Mouse (Mus musculus): ENCODE measurements at regions not wholly inside any gene's neighbourhood (a gene's known extent, or its start where the extent isn't known, plus 50 kb on each side); places are given as distances from the start of the nearest gene placed in this dataset.

DNA sequence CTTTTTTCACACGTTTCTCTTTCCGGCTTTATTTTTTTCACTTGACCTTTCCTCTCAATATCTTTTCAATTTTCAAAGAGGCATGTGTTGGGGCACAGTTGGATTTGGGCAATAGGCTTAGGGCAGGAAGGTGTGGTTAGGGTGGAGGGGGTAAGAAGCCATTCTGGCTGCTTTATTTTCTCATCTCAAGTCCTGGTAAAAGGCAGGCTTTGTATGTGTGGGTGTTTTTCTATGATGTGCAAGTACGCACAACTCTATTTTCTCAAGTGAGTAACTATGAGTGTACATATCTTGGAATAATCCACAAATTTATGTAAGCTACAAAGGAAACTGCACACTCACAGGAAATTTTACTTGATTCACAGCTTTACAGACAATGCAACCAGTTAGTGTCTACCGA lies 121.5 kb upstream of the Ifne start:
- no peak for DNase-seq (ENCODE audit: low read depth)

DNA sequence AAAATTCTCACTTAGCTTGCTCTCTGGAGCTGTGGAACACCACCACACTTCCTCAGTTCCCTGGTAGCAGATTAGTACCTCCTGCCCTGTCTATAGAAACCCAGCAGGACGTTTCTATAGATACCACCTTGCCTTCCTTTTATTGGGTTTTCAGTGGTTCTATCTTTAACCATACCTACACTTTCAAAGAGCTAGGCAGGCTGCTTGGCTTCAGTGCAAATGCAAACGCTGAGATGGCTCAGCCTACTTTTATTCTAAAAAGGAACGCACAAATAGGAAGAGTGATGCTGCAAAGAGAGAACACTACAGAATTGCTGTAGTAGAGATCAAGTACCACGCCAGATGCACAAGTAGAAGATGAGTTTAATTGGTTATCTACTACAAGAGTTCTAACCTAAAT lies 120.9 kb upstream of the Ifne start:
- no peak for DNase-seq (ENCODE audit: low read depth)

DNA sequence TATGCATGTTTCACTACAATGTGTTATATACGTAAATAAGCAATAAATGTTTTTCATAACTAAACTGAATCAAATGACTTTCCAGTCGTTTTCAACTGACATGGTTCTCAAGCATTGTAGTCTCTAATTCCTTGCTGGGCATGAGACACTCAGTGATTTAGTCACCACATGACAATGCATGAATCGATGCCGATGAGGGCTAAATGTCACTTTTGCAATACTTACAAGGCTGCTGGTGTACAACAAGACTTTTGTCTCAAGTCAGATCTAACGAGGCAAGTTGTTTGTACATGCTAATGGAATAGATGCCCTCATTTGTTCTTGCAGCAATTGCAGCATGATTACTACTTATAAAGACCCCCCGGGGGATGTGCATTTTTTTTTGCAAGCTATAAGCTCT lies 120.2 kb upstream of the Ifne start:
- no peak for DNase-seq (ENCODE audit: low read depth)

DNA sequence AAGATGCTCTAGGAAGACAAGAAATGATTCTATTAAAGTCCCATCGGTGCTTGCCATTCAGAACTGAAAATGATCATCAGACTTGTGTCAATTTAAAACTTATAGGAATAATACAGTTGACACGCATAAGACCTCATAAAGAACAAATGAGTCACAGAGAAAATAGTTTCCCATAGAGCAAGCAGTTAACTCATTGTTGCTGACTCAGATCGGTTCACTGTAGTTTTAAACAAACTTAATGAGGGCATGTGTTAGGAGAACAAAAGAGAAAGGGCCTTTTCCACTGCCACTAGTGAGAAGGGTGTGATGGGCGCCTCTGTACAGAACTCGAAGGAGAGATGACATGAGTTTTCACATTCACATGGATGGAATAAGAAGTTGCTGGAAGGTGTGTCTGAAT lies 118.3 kb upstream of the Ifne start:
- no peak for DNase-seq (ENCODE audit: low read depth)

DNA sequence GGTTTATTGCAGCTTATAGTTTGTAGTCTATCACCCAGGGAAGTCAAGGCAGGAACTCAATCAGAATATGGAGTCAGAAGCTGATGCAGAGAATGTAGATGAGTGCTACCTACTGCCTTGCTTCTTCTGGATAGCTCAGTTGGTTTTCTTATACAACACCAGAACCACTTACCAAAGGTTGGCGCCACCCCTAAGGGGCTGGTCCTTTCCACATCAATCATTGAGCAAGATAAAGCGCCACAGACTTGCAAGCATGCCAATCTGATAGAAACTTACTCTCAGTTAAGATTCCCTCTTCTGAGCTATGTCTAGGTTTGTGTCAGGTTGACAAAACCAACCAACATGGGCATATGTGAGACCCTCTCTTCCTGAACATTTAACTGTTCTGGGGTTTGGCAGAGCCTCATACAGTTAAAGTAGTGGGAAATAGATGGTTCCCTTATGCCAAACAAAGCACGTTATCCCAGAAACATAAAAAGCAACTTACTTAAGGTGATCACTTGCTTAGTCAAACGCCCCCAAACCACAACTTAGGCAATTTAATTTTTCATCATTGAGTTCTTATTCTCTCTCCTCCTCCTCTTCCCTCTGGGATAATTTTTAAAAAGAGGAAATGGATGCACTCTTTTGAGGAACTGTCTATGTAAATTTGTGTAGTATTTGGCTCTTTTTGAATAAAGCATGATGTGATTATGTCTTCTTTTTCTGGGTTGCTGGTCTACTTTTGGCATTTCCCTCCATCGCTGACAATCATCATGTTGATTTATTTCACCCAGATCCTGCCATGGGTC lies 115.3 kb upstream of the Ifne start:
- DNase-seq (ENCODE audit: low read depth), result no peak

DNA sequence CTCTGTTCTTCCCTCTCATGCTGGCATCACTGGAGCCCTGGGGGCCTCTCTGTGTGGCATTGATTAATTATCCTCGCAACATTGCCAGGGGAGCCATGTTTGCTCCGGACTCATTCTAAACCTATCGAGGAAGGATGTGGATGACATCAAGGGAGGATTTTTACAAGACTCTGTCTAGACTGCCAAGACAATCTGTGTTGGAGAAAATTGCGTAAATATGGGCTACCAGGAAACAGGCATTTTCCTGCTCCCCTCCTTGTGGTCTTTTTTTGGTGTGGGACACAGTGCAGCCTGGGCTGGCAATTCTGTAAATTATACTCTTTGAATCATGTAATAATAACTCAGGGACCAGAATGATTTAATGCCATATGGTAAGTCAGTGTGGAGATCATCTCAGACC lies 114.5 kb upstream of the Ifne start:
- no peak for DNase-seq (ENCODE audit: low read depth)

DNA sequence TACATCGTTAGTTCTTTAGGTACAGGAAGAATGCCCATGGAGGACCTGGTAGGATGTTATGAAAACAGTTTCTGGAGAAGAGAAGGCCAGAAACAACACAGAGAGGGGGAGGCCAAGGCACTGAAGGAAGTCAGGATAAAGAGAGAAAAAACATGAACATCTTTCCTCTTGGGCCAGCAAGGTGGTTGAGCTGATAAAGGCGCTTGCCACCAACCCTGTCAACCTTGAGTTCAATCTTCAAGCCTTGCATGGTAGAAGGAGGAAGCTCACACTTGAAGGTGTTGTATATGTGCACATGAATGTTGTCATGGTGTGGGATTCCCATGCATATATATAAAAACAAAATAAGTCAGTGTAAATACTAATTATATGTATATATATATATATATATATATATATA lies 112.5 kb upstream of the Ifne start:
- DNase-seq (ENCODE audit: low read depth), result no peak

DNA sequence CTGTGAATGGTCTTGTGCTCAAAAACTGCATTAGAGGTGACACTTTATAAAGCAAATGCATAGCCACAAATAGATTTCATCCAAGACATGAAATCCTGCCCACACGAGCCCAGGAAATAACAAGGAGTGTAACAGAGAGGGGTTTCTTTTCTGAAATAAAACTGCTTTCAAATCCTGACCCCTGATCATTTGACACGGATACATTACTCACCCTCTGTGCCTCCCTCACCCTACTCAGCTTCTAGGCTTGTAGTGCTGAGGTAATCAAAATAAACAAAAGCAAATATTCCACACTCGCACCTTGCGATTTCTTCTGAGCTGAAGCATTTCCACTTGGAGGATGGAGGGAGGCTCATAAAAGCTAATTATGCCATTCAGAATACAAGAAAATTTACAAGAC lies 108.4 kb upstream of the Ifne start:
- no peak for DNase-seq (ENCODE audit: low read depth)

DNA sequence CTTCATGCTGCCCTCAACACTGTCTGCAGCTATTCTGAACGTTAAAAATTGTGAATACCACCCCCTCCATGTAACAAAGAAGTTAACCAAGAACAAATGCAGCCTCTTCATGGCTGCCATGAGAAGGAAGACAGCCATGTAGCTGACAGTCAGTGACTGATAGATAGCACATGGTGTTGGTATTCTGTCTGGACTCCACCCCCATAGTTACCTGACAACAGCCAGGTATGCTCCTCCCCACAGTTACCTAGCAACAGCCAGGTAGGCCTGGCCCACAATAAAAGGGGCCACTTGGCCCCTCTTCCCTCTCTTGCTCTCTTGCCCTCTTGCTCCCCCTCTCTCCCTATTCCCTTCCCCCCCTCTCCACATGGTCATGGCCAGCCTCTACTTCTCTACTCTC lies 107.1 kb upstream of the Ifne start:
- DNase-seq (ENCODE audit: low read depth), result no peak

DNA sequence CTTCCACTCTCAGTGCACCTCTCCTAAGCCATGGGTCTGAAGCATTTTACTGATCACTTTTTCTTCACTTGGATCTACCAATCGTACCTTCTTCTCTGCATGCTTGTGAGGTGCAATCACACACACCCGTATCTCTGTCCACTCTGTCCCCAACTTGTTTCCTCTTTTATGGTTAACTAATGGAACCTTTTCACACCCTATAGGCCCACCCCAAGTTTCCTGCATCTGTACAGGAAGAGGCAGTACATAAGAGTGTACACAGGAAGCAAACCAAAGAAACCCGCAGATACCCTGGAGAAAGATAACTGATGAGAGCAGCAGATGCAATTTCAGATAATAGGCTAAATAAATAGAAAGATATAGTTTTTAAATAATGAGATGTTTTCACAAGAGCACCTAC lies 102.5 kb upstream of the Ifne start:
- no peak for DNase-seq (ENCODE audit: low read depth)

DNA sequence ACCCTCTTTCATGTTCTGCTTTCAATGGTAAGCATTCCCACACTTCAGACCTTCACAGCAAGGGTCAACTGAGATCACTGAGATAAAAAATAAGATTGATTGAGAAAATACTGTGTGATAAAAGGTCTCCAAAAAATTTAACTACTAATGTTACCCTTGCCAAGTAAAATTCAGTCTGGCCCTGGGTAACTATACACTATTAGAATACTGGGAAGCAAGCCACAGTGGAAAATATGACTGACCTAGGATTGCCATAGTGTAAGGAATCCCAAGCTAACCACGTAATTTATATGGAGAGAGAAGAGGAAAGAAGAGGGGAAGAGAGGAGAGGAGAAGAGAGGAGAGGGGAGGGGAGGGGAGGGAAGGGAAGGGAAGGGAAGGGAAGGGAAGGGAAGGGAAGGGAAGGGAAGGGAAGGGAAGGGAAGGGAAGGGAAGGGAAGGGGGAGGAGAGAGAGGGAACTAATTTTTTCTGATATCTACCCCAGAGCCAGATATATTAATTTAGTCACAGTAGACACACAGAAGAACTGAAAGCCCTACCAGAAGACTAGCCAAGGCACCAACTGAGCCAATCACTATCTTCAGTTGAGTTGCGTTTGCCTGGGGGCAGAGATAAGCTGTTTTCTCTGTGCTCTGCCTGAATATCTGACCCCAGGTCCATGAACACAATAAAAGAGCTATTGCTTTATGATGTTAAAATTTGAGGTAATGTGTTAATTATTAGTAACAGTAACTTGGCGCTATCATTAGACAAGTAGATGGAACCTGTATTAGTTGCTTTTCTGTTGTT lies 97.3 kb upstream of the Ifne start:
- peak; percentile 58 for DNase-seq (ENCODE audit: low read depth)

DNA sequence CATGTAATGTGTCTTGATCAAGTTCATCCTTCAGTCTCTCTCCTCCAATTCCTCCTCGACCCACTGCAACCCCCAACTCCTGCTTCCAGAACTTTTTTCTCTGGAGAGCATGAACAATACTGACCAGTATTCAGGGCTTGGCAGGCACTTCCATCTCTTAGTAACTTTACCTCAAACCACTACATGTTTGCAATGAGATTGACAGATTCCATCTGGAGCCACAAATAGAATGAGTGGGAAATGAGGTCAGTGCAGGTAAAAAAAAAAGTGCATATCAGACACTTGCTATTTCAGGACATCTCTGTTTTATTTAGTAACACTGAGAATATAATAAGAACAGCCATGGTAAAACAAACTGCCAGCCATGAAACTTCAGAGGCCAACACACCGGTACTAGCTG lies 94.5 kb upstream of the Ifne start:
- peak; percentile 67 for DNase-seq (ENCODE audit: low read depth)

DNA sequence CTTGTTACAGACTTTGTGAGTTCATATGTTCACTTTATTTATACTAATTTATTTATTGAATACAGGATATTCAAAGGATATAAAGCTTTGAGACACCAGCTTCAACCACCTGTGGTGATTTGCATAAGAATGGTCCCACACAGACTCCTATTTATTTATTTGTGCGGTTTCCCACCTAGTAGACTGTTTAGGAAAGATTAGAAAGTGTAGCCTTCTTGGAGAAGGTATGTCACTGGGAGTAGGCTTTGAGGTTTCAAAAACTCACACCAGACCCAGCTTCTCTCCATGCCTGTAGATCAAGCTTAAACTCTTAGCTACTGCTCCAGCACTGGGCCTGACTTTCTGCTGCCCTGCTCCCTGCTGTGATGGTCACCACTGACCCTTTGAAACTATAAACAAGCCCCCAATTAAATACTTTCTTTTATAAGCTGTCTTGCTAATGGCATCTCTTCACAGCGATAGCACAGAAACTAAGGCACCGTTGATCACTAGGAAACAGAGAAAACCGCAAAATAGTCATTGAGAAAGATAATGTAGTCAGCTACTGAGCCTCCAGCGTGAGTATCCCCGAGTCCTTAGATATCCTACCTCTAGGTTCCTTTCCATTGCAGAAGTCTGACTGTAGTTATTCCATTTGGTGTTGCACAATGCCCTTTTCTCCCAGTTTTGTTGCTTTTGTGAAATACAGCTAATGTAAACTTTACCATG lies 89.3 kb upstream of the Ifne start:
- DNase-seq (ENCODE audit: low read depth), result no peak

DNA sequence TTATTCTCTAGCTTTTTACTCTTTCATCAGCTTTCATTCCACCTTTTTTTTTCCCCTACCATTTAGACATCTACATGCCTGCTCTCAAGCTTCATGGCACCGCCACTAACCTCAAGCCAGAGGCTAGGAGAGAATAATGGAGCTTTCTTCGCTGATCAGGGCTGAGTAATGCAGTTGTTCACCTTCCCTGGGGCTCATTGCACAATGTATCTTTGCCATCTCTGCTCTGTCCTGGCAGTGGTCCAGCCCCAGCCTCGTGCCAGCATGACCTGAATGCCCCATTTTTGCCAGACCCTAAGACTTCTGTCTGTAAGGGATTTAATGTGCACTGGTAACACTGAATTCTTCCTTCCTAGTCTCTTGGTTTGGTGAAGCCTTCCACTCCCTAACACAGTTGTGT lies 79.6 kb upstream of the Ifne start:
- peak; percentile 55 for DNase-seq (ENCODE audit: low read depth)

DNA sequence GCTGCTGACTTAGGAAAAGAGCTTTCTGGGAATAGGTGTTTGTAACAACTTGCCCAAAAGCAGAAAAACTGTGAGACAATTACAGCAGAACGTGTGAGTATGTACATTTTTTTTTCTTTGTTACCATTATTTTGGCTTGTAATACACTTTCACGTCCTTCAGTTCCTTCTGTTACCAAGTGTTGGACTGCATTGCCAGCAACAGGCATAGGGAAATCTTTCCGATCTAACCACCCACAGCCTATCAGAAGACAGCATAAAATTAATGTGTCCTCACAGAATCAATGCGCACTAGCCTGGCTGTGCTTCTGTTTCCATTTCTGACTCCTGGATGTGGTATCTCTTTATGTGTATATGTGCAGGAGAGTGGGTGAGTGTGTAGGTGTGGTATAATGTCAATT lies 76.6 kb upstream of the Ifne start:
- no peak for DNase-seq (ENCODE audit: low read depth)

DNA sequence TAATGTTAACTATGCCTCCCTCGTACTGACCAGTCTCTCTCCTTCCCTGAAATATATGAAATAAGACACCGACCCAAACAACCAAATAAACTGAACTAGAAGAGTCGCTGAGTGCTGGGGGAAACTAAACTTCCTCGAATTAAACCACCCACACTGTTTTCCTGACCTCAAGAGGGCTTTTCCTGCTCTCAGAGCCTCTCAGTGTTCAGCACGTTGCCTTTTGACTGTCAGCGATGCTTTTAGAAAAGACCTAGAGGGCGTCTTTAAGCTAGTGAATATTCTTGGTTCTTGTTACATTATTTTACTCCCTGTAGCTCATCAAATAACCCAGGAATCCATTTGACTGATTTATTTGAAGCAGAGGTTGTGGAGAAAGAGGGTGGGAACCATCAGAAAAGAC lies 76.2 kb upstream of the Ifne start:
- DNase-seq (ENCODE audit: low read depth), result no peak

DNA sequence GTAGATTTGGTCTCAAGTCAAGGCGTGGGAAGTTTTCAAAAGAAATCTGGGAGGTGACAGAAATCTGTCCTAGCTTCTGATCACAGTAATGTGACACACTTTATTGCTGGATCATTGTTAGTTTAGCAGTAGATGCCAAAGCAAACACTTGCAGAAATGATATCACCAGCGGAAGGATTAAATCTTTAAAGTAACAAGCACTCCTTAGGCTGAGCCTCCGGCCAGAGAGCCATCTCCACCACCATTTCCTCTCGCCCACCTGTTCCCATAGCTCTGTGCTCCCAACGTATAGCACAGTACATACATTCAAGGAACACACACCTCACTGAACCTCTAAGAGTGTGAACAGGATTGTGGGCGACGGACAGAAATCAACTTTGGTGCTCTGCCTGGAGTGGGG lies 75.6 kb upstream of the Ifne start:
- DNase-seq (ENCODE audit: low read depth), result no peak

DNA sequence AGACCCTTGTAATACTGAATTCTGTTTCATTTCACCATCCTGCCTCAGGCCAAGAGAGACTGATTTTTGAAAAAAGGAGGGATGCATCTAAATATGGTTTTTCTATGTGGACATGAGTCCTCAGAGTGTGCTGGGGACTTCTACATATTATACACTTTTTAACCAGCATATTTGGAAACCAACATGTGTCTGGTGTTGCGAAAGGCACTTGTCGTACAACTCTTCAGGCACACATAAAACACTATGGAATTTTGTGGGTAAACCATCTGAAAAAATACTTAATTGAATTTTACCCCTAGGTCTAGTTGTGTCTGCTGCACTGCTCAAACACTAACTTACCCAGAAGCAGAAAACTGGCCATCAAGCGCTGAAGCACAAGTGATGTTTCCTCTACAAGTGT lies 74.0 kb upstream of the Ifne start:
- DNase-seq (ENCODE audit: low read depth), result no peak

DNA sequence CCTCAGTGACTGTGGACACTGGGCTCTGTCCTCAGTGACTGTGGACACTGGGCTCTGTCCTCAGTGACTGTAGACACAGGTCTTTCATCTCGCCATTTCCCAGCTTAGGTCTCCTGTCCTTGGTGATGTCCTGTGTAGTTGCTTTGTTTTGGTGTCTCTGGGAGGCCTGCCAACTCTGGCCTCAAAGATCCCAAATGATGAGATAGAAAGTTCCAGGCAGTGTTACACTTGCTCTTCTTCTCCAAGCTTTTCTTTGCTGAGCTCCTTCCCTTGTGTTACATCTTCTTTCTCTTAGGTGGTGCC lies 71.0 kb upstream of the Ifne start:
- DNase-seq (ENCODE audit: low read depth), result no peak

DNA sequence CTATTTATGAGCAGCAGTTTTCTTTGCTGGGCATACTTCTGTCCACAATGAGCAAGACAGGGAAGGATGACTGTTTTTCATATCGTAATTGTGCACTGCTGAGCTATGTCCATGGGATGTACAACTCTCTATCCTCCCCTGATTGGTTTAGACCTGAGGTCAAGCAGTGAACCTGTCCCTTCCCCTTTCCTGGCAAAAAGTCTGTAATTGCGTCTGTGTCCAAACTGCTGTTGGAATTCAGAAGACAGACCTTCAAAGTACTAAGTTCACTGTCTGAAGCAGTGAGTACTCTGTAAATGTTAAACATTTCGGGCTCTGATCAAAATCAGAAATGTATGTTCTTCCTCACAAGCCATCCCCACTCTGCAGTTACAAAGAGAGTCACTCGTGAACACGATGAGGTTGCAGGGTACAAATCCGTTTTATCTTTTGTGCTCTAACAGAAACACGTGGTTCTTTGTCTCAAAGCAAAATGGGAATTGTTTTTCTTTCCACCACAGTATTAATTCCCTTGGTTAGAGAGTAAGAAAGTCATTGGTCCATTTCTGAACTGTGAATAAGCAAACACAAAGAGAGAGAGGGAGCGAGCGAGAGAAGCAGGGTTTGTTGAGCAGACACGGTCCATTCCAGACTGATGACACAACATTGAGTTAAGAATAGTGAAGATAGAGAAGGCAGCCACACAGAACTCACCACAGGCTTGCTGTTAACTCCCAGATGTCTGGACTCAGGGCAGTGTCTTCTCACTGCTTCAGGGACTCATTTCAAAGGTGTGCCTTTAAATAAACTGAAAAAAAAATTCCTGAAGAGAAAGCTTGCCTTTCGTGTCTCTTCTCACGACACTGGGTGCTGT lies 70.4 kb upstream of the Ifne start:
- DNase-seq (ENCODE audit: low read depth), result peak; percentile 77

DNA sequence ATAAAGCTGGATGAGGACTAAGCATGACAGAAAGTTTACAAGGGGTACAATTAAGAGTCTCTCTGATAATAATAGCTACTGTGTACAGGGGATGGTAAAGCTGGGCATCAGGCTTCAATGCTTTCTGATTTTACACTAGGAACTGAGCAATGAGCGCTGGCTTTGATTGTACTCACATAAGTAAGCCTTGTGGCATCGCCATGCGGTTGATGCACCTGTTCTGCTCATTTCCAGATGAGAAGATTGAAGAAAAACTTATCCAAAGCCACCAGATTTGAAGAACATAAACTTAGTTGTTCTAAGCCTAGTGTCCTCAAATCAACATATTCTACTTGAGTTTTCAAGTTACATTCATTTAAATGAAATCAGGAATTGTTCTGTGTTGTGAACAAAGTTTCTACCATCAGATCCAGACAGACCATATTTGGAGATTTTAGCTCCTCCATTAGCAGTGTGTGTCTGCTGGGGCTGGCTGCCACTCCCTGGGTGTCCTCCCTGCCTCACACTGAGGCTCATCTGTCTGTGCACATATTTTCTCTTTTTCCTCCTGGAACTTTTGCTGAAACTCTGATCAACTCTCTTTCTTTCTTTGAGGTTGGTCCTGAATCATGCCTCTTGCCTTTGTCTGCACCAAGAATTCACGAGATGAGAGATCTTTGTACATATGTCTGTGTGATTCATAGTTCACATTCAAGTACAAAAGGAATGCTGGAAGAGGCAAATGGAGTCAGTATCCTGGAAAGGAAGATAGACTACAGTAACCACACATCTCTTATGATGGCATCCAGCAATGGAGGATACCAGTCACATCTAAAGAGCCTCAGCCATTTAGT lies 68.2 kb upstream of the Ifne start:
- DNase-seq (ENCODE audit: low read depth), result no peak

DNA sequence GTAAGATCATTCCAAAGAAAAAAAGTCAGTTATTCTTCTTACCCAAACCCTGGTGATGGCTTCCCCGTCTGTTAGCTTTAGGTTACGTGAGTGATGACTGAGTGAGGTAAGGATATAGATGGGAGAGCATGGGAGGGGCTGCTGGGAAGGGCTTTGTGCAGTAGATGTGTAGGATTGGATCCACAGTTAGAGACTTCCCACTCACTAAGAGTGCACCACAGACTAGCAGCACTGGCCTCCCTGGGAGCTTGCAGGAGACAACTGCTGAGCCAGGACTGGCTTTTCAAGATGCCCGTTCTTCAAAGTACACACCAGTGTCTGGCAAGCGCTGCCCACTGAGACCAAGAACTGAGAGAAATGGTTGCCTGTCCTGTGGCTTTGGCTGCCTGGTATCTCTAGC lies 62.0 kb upstream of the Ifne start:
- no peak for DNase-seq (ENCODE audit: low read depth)
